Mouse (Mus musculus): ENCODE measurements at regions not wholly inside any gene's neighbourhood (a gene's known extent, or its start where the extent isn't known, plus 50 kb on each side); places are given as distances from the start of the nearest gene placed in this dataset.

DNA sequence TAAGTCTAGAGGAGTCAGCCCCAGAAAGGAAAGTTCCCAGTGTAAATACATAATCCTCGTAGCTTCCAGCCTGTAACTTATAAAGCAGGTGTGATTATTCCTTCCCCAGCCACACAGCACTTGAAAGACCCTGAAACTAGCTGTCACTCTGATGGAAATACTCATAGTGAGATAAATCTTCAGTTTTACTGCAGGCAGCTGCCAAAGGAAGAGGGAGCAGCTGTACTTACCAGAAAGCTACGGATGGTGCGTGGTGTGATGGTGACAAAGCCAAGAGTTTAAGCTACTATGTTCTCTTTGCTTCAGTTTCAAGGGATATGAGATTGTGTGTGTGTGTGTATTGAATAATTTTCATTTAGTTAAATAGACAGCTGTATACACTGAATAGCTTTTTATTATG lies 1007.1 kb downstream of the Robo2 start:
- ChIA-PET POLR2A (no interaction called here), CTCF (no interaction called here)
- H3K27me3 ChIP-seq, result no peaks in the 10 kb centered on the region
- TF ChIP-seq CTCF (IDR thresholded peaks at IDR 0.05), result no peak
- DNase-seq (ENCODE audit: low read depth, low spot score) (no peak), ATAC-seq (no peak)
- in situ Hi-C loops (cut with MboI; ENCODE audit: low pct_unique_long_range_greater_than_20kb), result no loop called here

DNA sequence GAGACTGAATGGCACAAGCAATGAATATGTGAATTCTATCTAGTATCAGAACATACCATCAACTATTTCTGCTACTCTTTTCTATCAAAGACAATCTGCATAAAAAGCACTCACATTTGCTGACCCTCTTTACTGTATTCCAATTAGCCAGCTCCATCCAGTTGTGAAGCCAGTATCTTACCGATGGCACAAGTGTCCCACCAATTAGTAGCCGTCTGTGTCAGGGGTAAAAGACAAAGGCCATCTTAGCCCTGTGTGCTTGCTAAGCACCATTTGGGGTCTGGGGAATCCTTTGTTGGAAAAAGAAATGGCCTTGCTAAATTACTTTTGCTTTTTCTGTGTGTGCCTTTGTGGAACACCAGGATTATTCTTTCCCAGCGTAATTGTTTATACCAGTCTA lies 1007.5 kb downstream of the Robo2 start:
- in situ Hi-C loops (cut with MboI; ENCODE audit: low pct_unique_long_range_greater_than_20kb), result no loop called here
- CTCF ChIA-PET, result no interaction called here
- ATAC-seq, result no peak

DNA sequence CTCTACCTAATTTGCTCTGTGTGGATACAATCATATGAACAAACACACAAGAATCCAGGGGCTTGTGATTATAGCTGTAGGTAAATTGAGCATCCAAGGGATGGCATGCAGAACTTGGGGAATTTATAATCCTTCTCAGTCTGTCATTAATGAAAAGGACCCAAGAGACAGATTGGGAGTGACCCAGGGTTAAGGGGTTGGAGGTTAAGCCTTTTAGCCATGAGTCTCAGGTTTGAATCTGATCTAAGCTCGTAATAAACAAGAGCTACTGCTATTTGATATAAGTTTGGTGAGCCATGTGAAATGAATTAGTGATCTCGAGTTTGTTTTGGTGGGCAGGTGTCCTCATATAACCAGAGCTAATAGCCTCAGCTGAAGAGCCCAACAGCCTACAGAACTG lies 1032.6 kb downstream of the Robo2 start:
- ChIA-PET POLR2A (no interaction called here), CTCF (no interaction called here)
- in situ Hi-C loops (cut with MboI; ENCODE audit: low pct_unique_long_range_greater_than_20kb), result no loop called here
- no peak for TF ChIP-seq CTCF (IDR thresholded peaks at IDR 0.05)
- DNase-seq (ENCODE audit: low read depth, low spot score) (no peak), ATAC-seq (no peak)
- H3K27me3 ChIP-seq, result no peaks in the 10 kb centered on the region

More for the DNA sequence above, 1007.5 kb downstream of the Robo2 start:
- H3K27me3 ChIP-seq, result no peaks in the 10 kb centered on the region
- DNase-seq (ENCODE audit: low read depth, low spot score), result no peak
- POLR2A ChIA-PET, result no interaction called here
- TF ChIP-seq CTCF (IDR thresholded peaks at IDR 0.05), result no peak

DNA sequence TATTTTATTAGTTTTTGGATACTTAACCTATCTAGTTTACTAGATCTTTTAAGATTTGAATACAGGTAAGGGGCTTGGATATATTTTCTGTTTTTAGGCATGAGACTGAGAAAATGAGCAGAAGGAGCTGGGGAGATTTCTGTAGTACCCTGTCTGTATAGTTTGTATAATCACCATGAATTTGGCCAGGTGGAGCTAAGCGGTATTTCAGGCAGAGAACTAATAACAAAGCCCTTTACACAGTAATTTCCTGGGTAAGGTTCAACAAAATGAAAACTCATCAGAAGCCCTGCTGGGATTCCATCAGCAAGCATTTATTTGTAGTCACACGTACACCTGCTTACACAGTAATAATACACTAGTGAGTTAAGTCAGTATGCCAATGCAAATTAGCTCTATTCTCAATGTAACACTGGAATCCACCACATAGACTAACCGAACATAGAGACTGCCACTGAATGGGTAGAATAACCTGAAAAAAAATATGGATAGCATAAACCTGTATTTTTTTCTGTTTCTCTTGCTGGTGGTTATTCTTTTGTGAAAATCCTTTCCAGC lies 1036.9 kb downstream of the Robo2 start:
- no peaks in the 10 kb centered on the region for H3K27me3 ChIP-seq
- no peak for DNase-seq (ENCODE audit: low read depth, low spot score)
- no peak for ATAC-seq
- POLR2A ChIA-PET, result no interaction called here
- no peak for TF ChIP-seq CTCF (IDR thresholded peaks at IDR 0.05)
- in situ Hi-C loops (cut with MboI; ENCODE audit: low pct_unique_long_range_greater_than_20kb), result no loop called here
- CTCF ChIA-PET, result no interaction called here

DNA sequence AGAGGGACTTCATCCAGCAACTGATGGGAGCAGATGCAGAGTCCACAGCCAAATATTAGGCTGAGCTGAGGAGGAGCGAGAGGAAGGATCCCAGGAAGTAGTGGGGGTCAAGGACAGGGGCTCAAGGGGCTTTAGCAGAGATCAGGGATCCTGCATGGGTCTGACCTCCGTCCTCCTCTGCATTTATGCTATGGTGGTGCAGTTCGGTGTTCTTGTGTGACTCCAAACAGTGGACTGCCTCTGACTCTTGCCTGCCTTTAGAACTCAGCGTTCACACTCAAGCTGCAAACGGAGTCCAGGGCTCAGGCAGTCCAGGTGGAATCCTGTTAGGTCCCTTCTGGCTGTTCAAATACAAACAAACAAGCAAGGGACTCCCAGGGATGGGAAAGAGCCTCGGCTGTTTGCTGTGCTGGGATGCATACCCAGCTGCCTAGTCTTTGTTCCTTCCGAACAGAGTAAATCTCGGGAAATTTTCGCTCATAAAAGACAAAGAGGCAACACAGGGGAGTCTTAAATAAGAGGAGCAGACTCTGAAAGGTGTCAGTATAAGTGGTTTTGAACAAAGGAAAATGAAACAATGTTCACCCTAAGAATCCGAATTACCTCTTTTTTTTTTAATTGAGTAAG lies 1042.9 kb downstream of the Robo2 start:
- in situ Hi-C loops (cut with MboI; ENCODE audit: low pct_unique_long_range_greater_than_20kb), result no loop called here
- ChIA-PET POLR2A (no interaction called here), CTCF (no interaction called here)
- ATAC-seq (no peak), DNase-seq (ENCODE audit: low read depth, low spot score) (no peak)
- TF ChIP-seq CTCF (IDR thresholded peaks at IDR 0.05), result no peak
- H3K27me3 ChIP-seq, result no peaks in the 10 kb centered on the region

DNA sequence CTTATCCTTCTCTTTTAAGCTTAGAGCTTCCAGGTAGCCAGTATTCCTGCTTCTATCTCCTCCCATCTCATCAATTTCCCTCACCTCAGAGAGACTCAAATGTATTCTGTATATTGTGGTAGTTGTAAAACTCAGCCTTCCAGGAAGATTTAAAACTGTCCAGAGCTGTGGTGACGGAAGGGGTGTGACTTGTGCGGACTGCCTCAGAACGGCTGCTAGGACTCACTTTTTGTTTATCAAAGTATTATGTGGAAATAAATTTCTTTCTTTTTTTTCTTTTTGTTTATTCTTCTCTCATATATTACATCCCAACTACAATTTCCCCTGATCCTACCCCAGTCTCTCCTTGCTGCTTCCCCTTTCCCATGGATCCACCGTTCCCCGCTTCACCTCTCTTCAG lies 1043.7 kb downstream of the Robo2 start:
- in situ Hi-C loops (cut with MboI; ENCODE audit: low pct_unique_long_range_greater_than_20kb), result no loop called here
- POLR2A ChIA-PET, result no interaction called here
- CTCF ChIA-PET, result interaction anchor here (1.0 kb wide), 1 partner anchor 312 kb away, joined by 3 read pairs; no protein-coding TSS in a partner anchor
- H3K27me3 ChIP-seq, result no peaks in the 10 kb centered on the region
- no peak for ATAC-seq
- no peak for TF ChIP-seq CTCF (IDR thresholded peaks at IDR 0.05)
- DNase-seq (ENCODE audit: low read depth, low spot score), result no peak

DNA sequence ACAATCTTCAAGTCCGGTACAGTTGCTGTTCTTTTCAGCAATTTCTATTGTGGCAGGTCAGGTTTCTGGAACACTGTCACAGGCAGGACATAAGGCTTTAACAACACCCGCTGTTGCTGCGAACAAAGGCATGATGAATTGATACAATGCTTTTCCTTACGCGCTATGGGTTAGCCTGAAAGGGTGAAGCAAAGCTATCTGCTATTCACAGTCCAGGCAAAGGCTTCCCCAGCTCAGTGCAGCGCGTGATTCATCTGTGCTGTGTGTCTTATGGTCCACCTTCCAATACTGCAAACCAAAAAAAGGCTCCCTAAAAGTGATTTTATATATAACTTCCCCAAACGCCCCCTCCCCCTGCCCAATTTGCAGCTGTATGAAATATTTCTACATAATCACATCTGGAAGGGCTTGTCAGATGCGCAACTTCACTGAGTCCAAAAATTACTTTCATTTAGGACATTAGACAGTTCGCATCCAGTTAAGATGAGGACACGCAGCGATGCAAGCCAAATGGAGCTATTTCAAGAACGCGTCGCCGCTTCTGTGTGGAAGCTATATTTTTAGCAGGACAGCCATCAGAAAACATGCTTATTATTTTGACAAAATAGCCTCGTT lies 1044.3 kb downstream of the Robo2 start:
- ATAC-seq, result no peak
- no peak for DNase-seq (ENCODE audit: low read depth, low spot score)
- H3K27me3 ChIP-seq, result no peaks in the 10 kb centered on the region
- in situ Hi-C loops (cut with MboI; ENCODE audit: low pct_unique_long_range_greater_than_20kb), result no loop called here
- TF ChIP-seq CTCF (IDR thresholded peaks at IDR 0.05), result no peak
- ChIA-PET POLR2A (no interaction called here), CTCF (interaction anchor here (1.0 kb wide), 1 partner anchor 313 kb away, joined by 3 read pairs; no protein-coding TSS in a partner anchor)

DNA sequence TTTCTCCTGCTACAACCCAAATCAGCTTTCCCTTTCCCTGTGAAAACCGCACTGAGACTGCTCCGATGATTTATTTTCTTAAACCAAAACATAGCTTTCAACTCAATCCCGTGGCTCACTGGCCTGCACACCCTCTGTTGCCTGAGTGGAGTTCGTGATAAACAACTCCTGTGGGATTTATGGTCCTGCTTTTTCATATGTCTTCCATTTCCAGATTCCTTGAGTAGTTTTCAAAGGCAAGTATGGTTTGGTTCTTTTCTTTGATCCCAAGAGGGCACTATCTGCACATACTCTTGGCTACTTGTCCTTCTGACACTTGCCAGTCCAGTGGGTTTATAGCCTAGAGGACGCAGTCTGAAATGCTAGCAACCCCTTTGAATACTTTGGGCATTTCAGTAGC lies 1042.6 kb downstream of the Robo1 start:
- CTCF ChIA-PET, result no interaction called here
- DNase-seq (ENCODE audit: low read depth, low spot score), result no peak
- in situ Hi-C loops (cut with MboI; ENCODE audit: low pct_unique_long_range_greater_than_20kb), result no loop called here
- H3K27me3 ChIP-seq, result no peaks in the 10 kb centered on the region
- POLR2A ChIA-PET, result no interaction called here
- no peak for TF ChIP-seq CTCF (IDR thresholded peaks at IDR 0.05)
- no peak for ATAC-seq

DNA sequence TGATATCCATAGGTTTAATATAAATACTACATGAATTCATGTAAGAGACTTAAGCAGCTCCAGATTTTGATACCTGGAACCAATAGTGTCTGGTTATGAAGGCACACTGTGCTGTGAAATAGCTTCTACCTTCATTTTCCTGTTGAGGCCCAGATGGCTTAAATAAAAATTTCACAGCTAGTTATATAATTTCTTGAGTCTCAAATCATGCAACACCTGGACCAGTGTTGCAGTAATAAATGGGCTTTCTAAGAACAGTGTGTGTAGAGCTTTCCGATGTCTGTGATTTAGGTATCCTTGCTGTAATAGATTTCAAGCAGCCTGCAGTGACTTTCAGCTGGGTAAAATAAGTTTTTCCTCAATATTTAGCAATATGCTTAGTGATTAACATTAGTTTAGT lies 1035.8 kb downstream of the Robo1 start:
- POLR2A ChIA-PET, result no interaction called here
- no peak for ATAC-seq
- in situ Hi-C loops (cut with MboI; ENCODE audit: low pct_unique_long_range_greater_than_20kb), result no loop called here

DNA sequence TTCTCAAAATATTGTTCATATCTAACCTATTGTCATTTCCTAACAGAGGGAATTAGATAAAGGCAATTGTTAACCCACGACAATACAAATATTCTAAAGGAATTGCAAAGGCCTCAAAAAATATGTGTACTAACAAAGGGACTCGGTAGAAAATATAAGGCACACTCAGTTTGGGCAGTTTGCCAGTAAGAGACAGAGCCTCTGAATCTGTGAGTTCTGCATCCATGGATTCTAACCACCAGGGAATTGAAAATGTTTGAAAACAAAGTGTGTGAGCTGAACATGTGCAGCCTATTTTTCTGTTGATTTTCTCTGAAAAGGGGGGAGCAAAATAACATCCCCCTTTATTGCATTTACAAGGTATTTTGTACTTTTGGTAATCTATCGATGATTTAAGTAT lies 1035.4 kb downstream of the Robo1 start:
- DNase-seq (ENCODE audit: low read depth, low spot score) (no peak), ATAC-seq (no peak)
- peaks cover 2% of the 10 kb centered on the region for H3K27me3 ChIP-seq
- in situ Hi-C loops (cut with MboI; ENCODE audit: low pct_unique_long_range_greater_than_20kb), result no loop called here
- CTCF ChIA-PET, result no interaction called here
- TF ChIP-seq CTCF (IDR thresholded peaks at IDR 0.05), result no peak
- POLR2A ChIA-PET, result no interaction called here

More for the DNA sequence above, 1035.8 kb downstream of the Robo1 start:
- no peak for TF ChIP-seq CTCF (IDR thresholded peaks at IDR 0.05)
- DNase-seq (ENCODE audit: low read depth, low spot score), result no peak
- H3K27me3 ChIP-seq, result peaks cover 2% of the 10 kb centered on the region
- CTCF ChIA-PET, result interaction anchor here (1.0 kb wide), 1 partner anchor 56 kb away, joined by 3 read pairs; no protein-coding TSS in a partner anchor

DNA sequence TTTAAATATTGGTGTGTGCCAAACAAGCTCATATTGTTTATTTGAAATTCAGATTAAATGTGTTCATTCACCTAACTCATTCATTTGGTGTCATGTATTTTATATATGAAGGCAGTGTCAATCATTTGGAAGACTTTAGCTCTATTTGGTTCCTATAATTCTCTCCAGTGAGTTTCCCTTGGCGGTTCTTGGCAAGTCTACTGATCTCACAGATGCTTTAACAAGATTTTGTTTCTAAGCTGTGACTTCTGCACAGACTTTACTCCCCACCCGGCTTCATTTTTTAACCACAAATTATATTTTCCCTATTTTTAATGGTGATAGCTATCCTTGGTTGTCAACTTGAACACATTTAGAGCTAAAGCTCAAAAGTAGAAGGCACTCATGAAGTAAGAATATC lies 1009.5 kb downstream of the Robo1 start:
- no peak for TF ChIP-seq CTCF (IDR thresholded peaks at IDR 0.05)
- ChIA-PET POLR2A (no interaction called here), CTCF (no interaction called here)
- in situ Hi-C loops (cut with MboI; ENCODE audit: low pct_unique_long_range_greater_than_20kb), result no loop called here
- DNase-seq (ENCODE audit: low read depth, low spot score) (no peak), ATAC-seq (no peak)
- H3K27me3 ChIP-seq, result no peaks in the 10 kb centered on the region

DNA sequence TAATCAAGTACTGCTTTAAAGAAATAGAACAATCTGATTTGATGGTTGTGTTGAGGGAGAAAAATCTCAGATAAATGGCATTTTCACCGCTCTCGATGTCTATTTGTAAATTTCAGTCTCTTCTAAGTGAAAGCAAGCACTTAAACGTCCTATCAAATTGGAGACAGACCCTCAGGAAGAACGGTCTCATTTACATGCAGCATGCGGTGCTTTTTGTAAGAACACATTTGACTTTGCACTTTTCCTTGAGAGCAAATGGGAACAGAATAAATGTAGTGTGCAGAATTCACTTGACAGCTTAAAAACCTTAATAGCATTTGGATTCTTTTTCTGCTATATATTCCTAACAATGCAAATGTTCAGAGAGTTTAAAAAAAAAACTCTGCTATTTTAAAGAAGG lies 1002.0 kb downstream of the Robo1 start:
- in situ Hi-C loops (cut with MboI; ENCODE audit: low pct_unique_long_range_greater_than_20kb), result no loop called here
- ATAC-seq (no peak), DNase-seq (ENCODE audit: low read depth, low spot score) (no peak)
- POLR2A ChIA-PET, result no interaction called here
- CTCF ChIA-PET, result no interaction called here
- TF ChIP-seq CTCF (IDR thresholded peaks at IDR 0.05), result no peak
- no peaks in the 10 kb centered on the region for H3K27me3 ChIP-seq
